Mouse (Mus musculus) right cerebral cortex, postnatal 36 days (tissue): Measurements from ENCODE around the gene Btbd35f13.
"Not testable (repeated sequence)": the region's sequence is repeated elsewhere in the genome, so short reads cannot be mapped to it uniquely, and the experiment has no call there.

Experiments used
- DNase-seq, 2 experiments: peaks; one replicate each; pipeline ENCODE4 v3.0.0; 2022; ENCODE audit warnings: low spot score in 2 of 2, mixed read lengths in 1 of 2

Btbd35f13 gene

GRCm38 (mm10) chrX:33656872-33657271 is at the start of gene Btbd35f13:
Gene Btbd35f13, plus strand, starts transcription at chrX:33657172.
- DNase-seq: not testable (repeated sequence)

DNA sequence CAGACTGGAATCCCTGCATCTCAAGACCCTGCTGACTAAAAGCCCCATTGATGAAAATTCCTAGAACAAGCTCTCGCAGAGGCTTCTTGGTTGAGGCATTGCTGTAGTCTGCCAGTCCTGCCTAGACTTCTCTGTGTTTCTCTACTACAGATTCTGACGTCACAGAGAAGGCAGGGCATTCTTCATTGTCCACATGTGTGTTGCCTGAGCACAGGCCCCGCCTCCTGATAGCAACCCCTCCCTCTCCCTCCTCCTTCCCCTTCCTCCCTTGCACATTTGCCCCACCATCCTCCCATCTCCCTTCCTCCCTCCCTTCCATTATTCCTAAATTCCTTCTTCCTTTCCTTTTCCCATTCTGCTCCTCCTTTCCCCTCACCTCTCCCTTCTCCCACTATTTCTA is 45.3 kb downstream of the Btbd35f13 start, which contains the start of gene Btbd35f14:
Gene Btbd35f14 (minus strand): TSS at position 101 of the 400 bp plus-strand sequence.
- DNase-seq: not testable (repeated sequence)
